Mouse (Mus musculus) heart, adult 2 months (tissue): ENCODE data around the gene Mapre1.

Experiments
- EP300 ChIP-seq: fragments of 200-500 bp; IDR thresholded peaks from 2 replicates; pipeline ENCODE4 v1.6.1; 2011; ENCODE audit warnings: low read depth, low read length, control low read depth; ENCODE audit not compliant: insufficient read depth
- POLR2A ChIP-seq: fragments of 200-500 bp; IDR thresholded peaks from 2 replicates; pipeline ENCODE4 v1.6.1; 2011; ENCODE audit warnings: mild to moderate bottlenecking, low read depth, low read length, control low read depth; ENCODE audit not compliant: insufficient read depth

- no peak for TF ChIP-seq POLR2A
- TF ChIP-seq EP300: no peak
Measured at GRCm38 (mm10) chr2:153712646-153713091, 28.4 kb upstream of the Mapre1 start.
